Mouse (Mus musculus): ENCODE results near the gene Gsta3.

DNA sequence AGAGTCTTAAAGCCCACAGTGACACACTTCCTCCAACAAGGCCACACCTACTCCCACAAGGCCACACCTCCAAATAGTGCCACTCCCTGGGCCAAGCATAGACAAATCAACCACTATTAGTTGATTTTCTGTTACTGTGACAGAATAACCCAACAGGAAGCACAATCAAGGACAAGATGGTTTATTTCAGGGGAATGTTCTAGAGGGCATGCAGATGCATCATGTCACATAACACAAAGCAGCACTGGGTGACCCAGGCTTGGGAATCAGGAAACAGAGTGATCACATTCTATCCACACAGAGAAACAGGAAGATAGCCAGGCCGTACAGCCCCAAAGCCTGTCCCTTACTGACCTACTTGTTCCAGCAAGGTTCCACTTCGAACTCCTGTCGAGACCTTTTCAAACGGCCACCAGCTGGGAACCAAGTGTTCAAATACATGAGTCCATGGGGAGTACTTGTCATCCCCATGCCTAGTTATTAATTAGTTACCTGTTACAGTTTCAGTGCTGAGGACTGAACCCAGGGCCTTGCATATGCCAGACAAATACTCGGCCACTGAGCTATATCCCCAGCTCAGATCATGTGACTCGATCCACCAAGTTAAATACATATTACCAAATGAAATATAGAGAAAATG lies 12.5 kb upstream of the Gsta3 start:
- TF ChIP-seq CTCF (IDR thresholded peaks at IDR 0.05; ENCODE audit: insufficient read depth, low read depth, low read length) (no peak), POLR2A (IDR thresholded peaks at IDR 0.05; ENCODE audit: insufficient read depth, low read depth, low read length) (no peak)

Data from olfactory bulb, adult 2 months (tissue).